In the genomic region with DNA sequence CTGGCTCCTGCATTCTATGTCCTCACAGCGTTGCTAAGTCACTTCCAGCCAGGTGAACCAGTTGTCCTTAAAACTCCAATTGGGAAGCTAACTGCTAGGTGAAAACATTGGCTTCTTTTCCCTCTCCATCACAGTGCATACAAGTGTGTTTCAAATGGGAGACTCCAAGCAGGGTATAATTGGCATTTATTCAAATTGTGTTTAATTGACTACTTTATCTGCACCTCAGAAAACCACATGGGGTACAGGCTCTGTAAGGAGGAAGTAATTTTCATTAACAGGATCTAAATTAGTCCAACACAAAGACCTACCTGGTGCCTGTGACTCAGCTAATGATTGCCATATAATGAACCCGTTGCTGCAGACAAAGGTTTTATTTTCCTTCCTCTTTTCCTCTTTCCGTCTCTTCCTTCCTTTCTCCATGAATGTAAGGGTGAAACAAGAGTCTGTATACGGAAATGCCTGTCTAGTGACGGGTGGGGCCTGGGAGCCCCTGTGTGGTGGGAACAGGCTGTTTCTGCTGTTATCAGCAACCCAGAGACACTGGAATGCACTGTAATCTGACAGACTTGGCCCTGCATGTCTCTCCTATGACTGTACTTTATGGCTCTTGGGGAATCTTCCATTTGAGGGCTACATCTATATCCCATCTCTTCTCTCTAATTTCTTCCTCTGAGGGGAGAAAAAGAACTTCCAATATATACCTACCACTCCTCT, we compare ENCODE assay signal across 16 mouse cellular contexts.
DNase-seq lines count a peak whose midpoint lies in the region; ATAC-seq and TF ChIP-seq lines count a peak whose summit lies in the region.
"Had no signal": no experiment of that assay in that cellular context is flagged by ENCODE, and none has a peak within 500 bp of the region (broad histone marks: within the 10 kb centered on the region; RNA-seq: fewer than 3 reads in every experiment).

No protein-coding gene starts in this region.

- no peaks in the 10 kb centered on the region for H3K9me3 ChIP-seq in heart, embryonic 12.5 days (replicated peaks)
- no peaks in the 10 kb centered on the region for H3K9me3 ChIP-seq in liver, embryonic 13.5 days (replicated peaks)
- H3K9me3 ChIP-seq in liver, embryonic 12.5 days (replicated peaks) = no peaks in the 10 kb centered on the region
- H3K9me3 ChIP-seq: G1E; midbrain, embryonic 12.5 days had no signal

- TF ChIP-seq POLR2A in small intestine, adult 2 months (IDR thresholded peaks at IDR 0.05; ENCODE audit: low read depth, low read length) = no peak

- H3K36me3 ChIP-seq in heart, embryonic 12.5 days = no peaks in the 10 kb centered on the region
- no peaks in the 10 kb centered on the region for H3K36me3 ChIP-seq in liver, embryonic 13.5 days
- no peaks in the 10 kb centered on the region for H3K36me3 ChIP-seq in liver, embryonic 12.5 days
- no peaks in the 10 kb centered on the region for H3K36me3 ChIP-seq in small intestine, adult 2 months (ENCODE audit: control insufficient read depth, insufficient read depth, low read length)
- H3K36me3 ChIP-seq: G1E; midbrain, embryonic 12.5 days had no signal

- H3K4me1 ChIP-seq in heart, embryonic 12.5 days (replicated peaks) = peaks cover 14% of the 10 kb centered on the region
- 0 out of 2 replicates have a peak, but pooled peaks cover 2% of the 10 kb centered on the region for H3K4me1 ChIP-seq in liver, embryonic 13.5 days (replicated peaks)
- H3K4me1 ChIP-seq in liver, embryonic 12.5 days = peaks cover 6% of the 10 kb centered on the region; the same call in 1 of the 2 replicates
- H3K4me1 ChIP-seq in small intestine, adult 2 months (ENCODE audit: control insufficient read depth, insufficient read depth, insufficient read length, low read length) = peaks cover 8% of the 10 kb centered on the region; the same call in 1 of the 2 replicates

- H3K4me3 ChIP-seq in heart, embryonic 12.5 days = no peak overlapping the region
- H3K4me3 ChIP-seq in liver, embryonic 13.5 days (replicated peaks) = no peak overlapping the region
- H3K4me3 ChIP-seq in liver, embryonic 12.5 days = no peak overlapping the region
- H3K4me3 ChIP-seq in small intestine, adult 2 months (ENCODE audit: low read depth, low read length) = no peak overlapping the region
- H3K4me3 ChIP-seq: midbrain, embryonic 12.5 days had no signal

- TF ChIP-seq CTCF in small intestine, adult 2 months (IDR thresholded peaks at IDR 0.05; ENCODE audit: extremely low read depth, insufficient read length, insufficient replicate concordance, low read depth, low read length) = no peak

- H3K9ac ChIP-seq in heart, embryonic 12.5 days = no peak overlapping the region
- H3K9ac ChIP-seq in liver, embryonic 13.5 days = no peak overlapping the region
- H3K9ac ChIP-seq in liver, embryonic 12.5 days = no peak overlapping the region
- H3K9ac ChIP-seq: liver, embryonic 14.5 days; midbrain, embryonic 12.5 days had no signal

- WGBS in heart, embryonic 12.5 days = 24% methylated on average over 5 of the region's 5 CpGs
- 19% methylated on average over 5 of the region's 5 CpGs for WGBS in liver, embryonic 13.5 days (ENCODE audit: insufficient replicate concordance)
- 17% methylated on average over 5 of the region's 5 CpGs for WGBS in liver, embryonic 12.5 days (ENCODE audit: insufficient replicate concordance)
- 23% methylated on average over 5 of the region's 5 CpGs for WGBS in small intestine, adult 2 months

- H3K27me3 ChIP-seq in heart, embryonic 12.5 days (replicated peaks) = no peaks in the 10 kb centered on the region
- no peaks in the 10 kb centered on the region for H3K27me3 ChIP-seq in liver, embryonic 13.5 days
- no peaks in the 10 kb centered on the region for H3K27me3 ChIP-seq in liver, embryonic 12.5 days (replicated peaks)
- H3K27me3 ChIP-seq in small intestine, adult 2 months (ENCODE audit: control insufficient read depth, insufficient read depth, low read length) = no peaks in the 10 kb centered on the region

- H3K27ac ChIP-seq in heart, embryonic 12.5 days (ENCODE audit: poor library complexity, severe bottlenecking) = no peak overlapping the region
- no peak overlapping the region for H3K27ac ChIP-seq in liver, embryonic 13.5 days
- H3K27ac ChIP-seq in liver, embryonic 12.5 days = no peak overlapping the region
- peak overlapping the region; percentile 87 for H3K27ac ChIP-seq in small intestine, adult 2 months (ENCODE audit: insufficient read depth, low read depth, low read length)
- H3K27ac ChIP-seq: liver, embryonic 14.5 days; midbrain, embryonic 12.5 days had no signal

- DNase-seq in heart, adult 9 months (ENCODE audit: low spot score in 2 of 2) = no peak
- DNase-seq in liver, embryonic 13.5 days = no peak
- no peak for DNase-seq in T-cell, adult 2 months (ENCODE audit: low spot score)
- DNase-seq: adrenal gland, postnatal 25 days; cerebellum, adult 9-10 months; embryo, embryonic 11 days; kidney, adult 11 months; kidney, postnatal 14 days; right cerebral cortex, postnatal 14 days had no signal

- ATAC-seq in heart, embryonic 12.5 days (ENCODE audit: insufficient number of reproducible peaks, low FRiP score) = peak; percentile 69; the same call in 1 of the 2 replicates
- ATAC-seq in liver, embryonic 13.5 days (ENCODE audit: low read depth) = peak; percentile 62; the same call in 1 of the 2 replicates
- no peak for ATAC-seq in liver, embryonic 12.5 days
- peak; percentile 67 for ATAC-seq in common myeloid progenitor, adult 5-6 weeks (replicated peaks; ENCODE audit: low read depth, poor library complexity, severe bottlenecking)

- peak overlapping the region; percentile 9; the same call in 1 of the 2 replicates for H3K4me2 ChIP-seq in heart, embryonic 12.5 days
- H3K4me2 ChIP-seq in liver, embryonic 13.5 days = no peak overlapping the region
- no peak overlapping the region for H3K4me2 ChIP-seq in liver, embryonic 12.5 days
- H3K4me2 ChIP-seq: midbrain, embryonic 12.5 days had no signal
